Comparison of ENCODE assay signal across 9 mouse cellular contexts in genomic region chr17:30539098-30539497, GRCm38 (mm10). TPM values are rescaled to one million over a fixed set of nuclear protein-coding genes. Genes with fewer than 3 reads are reported as not detected.
DNase-seq lines count a peak whose midpoint lies in the region; ATAC-seq and TF ChIP-seq lines count a peak whose summit lies in the region.
"Had no signal": no experiment of that assay in that cellular context is flagged by ENCODE, and none has a peak within 500 bp of the region (broad histone marks: within the 10 kb centered on the region; RNA-seq: fewer than 3 reads in every experiment).

No protein-coding gene starts in this region.

- peaks cover 9% of the 10 kb centered on the region for H3K4me1 ChIP-seq in lung, embryonic 16.5 days (replicated peaks; ENCODE audit: control insufficient read depth, insufficient read depth, low read length)
- H3K4me1 ChIP-seq in liver, postnatal 0 days (ENCODE audit: insufficient read depth): no peaks in the 10 kb centered on the region

- H3K4me3 ChIP-seq in lung, embryonic 16.5 days (ENCODE audit: low read length): no peak overlapping the region
- H3K4me3 ChIP-seq in liver, postnatal 0 days (ENCODE audit: low read depth, low read length): no peak overlapping the region
- H3K4me3 ChIP-seq: megakaryocyte, embryonic 14.5 days had no signal

- H3K27me3 ChIP-seq in lung, embryonic 16.5 days (ENCODE audit: control insufficient read depth, insufficient read depth, low read depth, low read length): no peaks in the 10 kb centered on the region
- H3K27me3 ChIP-seq in liver, postnatal 0 days (ENCODE audit: insufficient read depth, low read length): no peaks in the 10 kb centered on the region
- H3K27me3 ChIP-seq: megakaryocyte, embryonic 14.5 days had no signal

- TF ChIP-seq CTCF in liver, postnatal 0 days (IDR thresholded peaks at IDR 0.05; ENCODE audit: low read depth): no peak

- WGBS in lung, embryonic 16.5 days: 23% methylated on average over 8 of the region's 8 CpGs
- 46% methylated on average over 8 of the region's 8 CpGs for WGBS in liver, postnatal 0 days (ENCODE audit: insufficient replicate concordance)

- H3K36me3 ChIP-seq in lung, embryonic 16.5 days (ENCODE audit: control insufficient read depth, insufficient read depth, low read length): no peaks in the 10 kb centered on the region
- H3K36me3 ChIP-seq in liver, postnatal 0 days (replicated peaks; ENCODE audit: insufficient read depth, low read length): no peaks in the 10 kb centered on the region

- no peak overlapping the region for H3K4me2 ChIP-seq in lung, embryonic 16.5 days (ENCODE audit: low read depth, low read length)
- H3K4me2 ChIP-seq in liver, postnatal 0 days (ENCODE audit: low read depth, low read length): no peak overlapping the region

- intact Hi-C loops in left cerebral cortex, postnatal 4 days (cut with DNase I): no loop called here

- no peak for DNase-seq in lung, adult 18-20 months
- peak; percentile 48 to 67 for DNase-seq in cerebellum, postnatal 36 days
- DNase-seq in kidney, adult 11 months: peak; percentile 33
- DNase-seq in left cerebral cortex, postnatal 4 days: peak; percentile 77
- no peak for DNase-seq in frontal cortex, postnatal 10 days (ENCODE audit: low spot score in 2 of 2)
- DNase-seq in liver, postnatal 0 days: no peak
- DNase-seq in adrenal gland, postnatal 25 days: no peak

- H3K9ac ChIP-seq in lung, embryonic 16.5 days (ENCODE audit: low read length): peak overlapping the region; percentile 6; the same call in 1 of the 2 replicates
- no peak overlapping the region for H3K9ac ChIP-seq in liver, postnatal 0 days (replicated peaks)

- no peaks in the 10 kb centered on the region for H3K9me3 ChIP-seq in lung, embryonic 16.5 days (ENCODE audit: control insufficient read depth, low read length)
- H3K9me3 ChIP-seq in liver, postnatal 0 days (ENCODE audit: low read length): no peaks in the 10 kb centered on the region
- H3K9me3 ChIP-seq: megakaryocyte, embryonic 14.5 days had no signal

- no peak for TF ChIP-seq EP300 in liver, postnatal 0 days (IDR thresholded peaks at IDR 0.05; ENCODE audit: low read depth)

- H3K27ac ChIP-seq in lung, embryonic 16.5 days (ENCODE audit: low read length): no peak overlapping the region
- H3K27ac ChIP-seq in liver, postnatal 0 days (ENCODE audit: low read depth): no peak overlapping the region

- ATAC-seq in lung, embryonic 16.5 days (ENCODE audit: low read depth): 0 out of 2 replicates have a peak, but pooled peaks have one; percentile 41
- no peak for ATAC-seq in liver, postnatal 0 days

RNA-seq across cellular contexts. Expression of gene Btbd9, which starts 37.2 kb away (rescaled TPM):
- 55.8 and 57.1 TPM in 2 replicates for polyA plus RNA-seq in lung, embryonic 16.5 days (2015; fragmentation: Nextera tagmentation; extraction: Ambion mirVana)
- 100 to 1,000 TPM; 110 to 126 TPM for total RNA-seq in left cerebral cortex, postnatal 4 days (2021)
- polyA plus RNA-seq in liver, postnatal 0 days (2015; fragmentation: Nextera tagmentation; extraction: Ambion mirVana): 16.5 and 17.2 TPM in 2 replicates
- 40.1 and 41.3 TPM in 2 replicates for total RNA-seq in adrenal gland, postnatal 25 days (2021)

Comparison
In these comparisons a context has a peak if more than half of its experiments do, and no peak if none do; other contexts are left out.
1. DNase-seq: peak in cerebellum, postnatal 36 days (2 of 2), kidney, adult 11 months (single experiment) and left cerebral cortex, postnatal 4 days (single experiment); none in lung, adult 18-20 months (0 of 2), frontal cortex, postnatal 10 days (0 of 2), liver, postnatal 0 days (single experiment) and adrenal gland, postnatal 25 days (single experiment).